Mouse (Mus musculus): ENCODE results near the gene Wnt2b.

Gene Wnt2b

GRCm38 (mm10) chr3:104961066-104962059 lies at the start of gene Wnt2b:
TSS of gene Wnt2b (minus strand) at chr3:104961921.
- peak; percentile 90 for DNase-seq

GRCm38 (mm10) chr3:105010681-105011339 lies 49.1 kb upstream of the Wnt2b start:
- no peak for DNase-seq

- DNase-seq: no peak
Observed at GRCm38 (mm10) chr3:105008070-105008469, 46.3 kb upstream of the Wnt2b start.

- DNase-seq: peak; percentile 29
Observed at GRCm38 (mm10) chr3:105006101-105006500, 44.4 kb upstream of the Wnt2b start.

GRCm38 (mm10) chr3:105005561-105006065 lies 43.9 kb upstream of the Wnt2b start:
- peak; percentile 92 for DNase-seq

- peak; percentile 93 for DNase-seq
Observed at GRCm38 (mm10) chr3:105005011-105005410, 43.3 kb upstream of the Wnt2b start.

- DNase-seq: peak; percentile 72
Observed at GRCm38 (mm10) chr3:105003960-105004463, 42.3 kb upstream of the Wnt2b start.

- peak; percentile 95 for DNase-seq
Observed at GRCm38 (mm10) chr3:105001374-105001773, 39.7 kb upstream of the Wnt2b start.

GRCm38 (mm10) chr3:105000561-105000960 lies 38.8 kb upstream of the Wnt2b start:
- DNase-seq: peak; percentile 70

GRCm38 (mm10) chr3:104997563-104997962 lies 35.8 kb upstream of the Wnt2b start:
- DNase-seq: peak; percentile 90

- DNase-seq: peak; percentile 83
Observed at GRCm38 (mm10) chr3:104995707-104996106, 34.0 kb upstream of the Wnt2b start.

- peak; percentile 92 for DNase-seq
Observed at GRCm38 (mm10) chr3:104994415-104994841, 32.7 kb upstream of the Wnt2b start.

- DNase-seq: peak; percentile 95
Observed at GRCm38 (mm10) chr3:104993800-104994199, 32.1 kb upstream of the Wnt2b start.

GRCm38 (mm10) chr3:104992709-104993388 lies 31.1 kb upstream of the Wnt2b start:
- peak; percentile 98 for DNase-seq

- peak; percentile 93 for DNase-seq
Observed at GRCm38 (mm10) chr3:104991703-104992102, 30.0 kb upstream of the Wnt2b start.

- no peak for DNase-seq
Observed at GRCm38 (mm10) chr3:104987884-104988283, 26.2 kb upstream of the Wnt2b start.

- DNase-seq: no peak
Observed at GRCm38 (mm10) chr3:104979735-104980134, 18.0 kb upstream of the Wnt2b start.

GRCm38 (mm10) chr3:104967548-104968300 lies 6.0 kb upstream of the Wnt2b start:
- peak; percentile 99 for DNase-seq

- DNase-seq: peak; percentile 58
Observed at GRCm38 (mm10) chr3:104965991-104966554, 4.4 kb upstream of the Wnt2b start.

GRCm38 (mm10) chr3:104965070-104965855 lies 3.5 kb upstream of the Wnt2b start:
- DNase-seq: peak; percentile 81
